Mouse (Mus musculus) heart, postnatal 10 days (tissue): ENCODE data around the gene Itgav. TPM values are rescaled to one million over a fixed set of nuclear protein-coding genes. Genes with fewer than 3 reads are reported as not detected.

Experiments used
- DNase-seq, 2 experiments: peaks; one replicate each; pipeline ENCODE4 v3.0.0; 2021
- intact Hi-C: fragments of 180-260 bp; cut with DNase I; formaldehyde crosslinking; loops from one replicate; pipeline ENCODE4 v1.15.1; 2025
- total RNA-seq, 2 experiments: library from RNA; stranded (reverse); gene quantifications; 2 replicates each; pipeline ENCODE4 v1.2.3; 2021

The Itgav gene
- 10 to 100 TPM; 53.7 to 56.0 TPM for total RNA-seq

DNA sequence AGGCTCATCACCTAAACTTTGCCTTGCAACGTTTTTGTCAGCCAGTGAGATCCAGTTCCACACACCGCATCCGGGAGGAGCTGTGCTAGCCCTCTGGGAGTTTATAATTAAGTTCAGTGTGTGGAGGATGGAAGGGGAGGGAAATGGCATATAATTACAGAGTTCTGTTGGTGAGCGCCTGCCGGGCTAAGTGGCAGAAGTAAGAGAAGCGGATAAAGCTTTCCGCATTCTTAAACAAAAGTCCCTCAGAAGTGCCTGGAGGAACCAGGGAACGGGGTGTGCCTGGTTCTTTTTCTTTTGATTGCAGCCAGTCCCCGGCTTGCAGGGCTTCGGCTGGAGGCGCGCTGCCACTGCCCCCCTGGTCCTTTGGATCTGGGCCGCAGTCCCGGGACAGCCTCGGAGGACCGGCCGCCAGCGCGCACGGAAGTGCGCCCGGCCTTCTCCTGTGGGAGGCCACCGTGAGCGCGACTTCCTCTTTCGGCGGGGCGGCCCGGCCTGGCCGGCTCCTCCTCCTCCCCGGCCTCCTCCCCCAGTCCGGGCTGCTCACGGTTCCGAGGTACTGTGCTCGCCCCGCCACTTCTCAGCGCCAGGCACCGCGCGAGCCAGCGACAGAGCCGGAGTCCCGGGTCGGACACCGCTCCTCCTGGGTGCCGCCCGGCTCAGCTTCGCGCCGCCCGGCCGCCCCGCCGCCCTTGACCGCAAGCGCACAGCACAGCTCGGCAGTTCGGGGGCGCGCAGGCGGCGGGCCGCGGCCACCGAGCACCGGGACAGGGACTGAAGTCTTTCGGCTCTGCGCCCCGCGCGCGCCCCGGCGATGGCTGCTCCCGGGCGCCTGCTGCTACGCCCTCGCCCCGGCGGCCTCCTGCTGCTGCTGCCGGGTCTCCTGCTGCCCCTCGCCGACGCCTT lies at the start of gene Itgav:
Itgav (plus strand) TSS at position 477 of the 906 bp plus-strand sequence.
- peak; percentile 95 to 97 for DNase-seq
- intact Hi-C loops = loop anchor here (2.0 kb wide), 4 partner anchors 21 to 77 kb away; no protein-coding TSS in a partner anchor

DNA sequence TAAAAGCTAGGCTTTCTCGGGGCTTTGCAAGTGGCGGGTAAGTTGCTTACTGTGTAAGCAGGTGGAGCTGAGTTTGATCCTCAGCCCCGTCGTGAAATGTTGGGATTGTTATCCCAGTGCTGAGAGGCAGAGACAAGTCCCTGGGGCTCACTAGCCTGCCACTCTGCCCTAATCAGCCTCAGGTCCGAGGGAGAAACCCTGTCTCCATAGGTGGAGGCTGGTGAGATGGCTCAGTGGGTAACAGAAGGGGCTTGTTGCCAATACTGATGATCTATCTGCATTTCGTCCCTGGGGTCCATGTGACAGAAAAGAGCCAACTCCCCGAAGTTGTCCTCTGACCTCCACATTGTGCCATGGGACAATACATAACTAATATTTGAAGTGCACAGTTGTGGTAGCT lies 49.8 kb upstream of the Itgav start:
- no peak for DNase-seq
- intact Hi-C loops = no loop called here

DNA sequence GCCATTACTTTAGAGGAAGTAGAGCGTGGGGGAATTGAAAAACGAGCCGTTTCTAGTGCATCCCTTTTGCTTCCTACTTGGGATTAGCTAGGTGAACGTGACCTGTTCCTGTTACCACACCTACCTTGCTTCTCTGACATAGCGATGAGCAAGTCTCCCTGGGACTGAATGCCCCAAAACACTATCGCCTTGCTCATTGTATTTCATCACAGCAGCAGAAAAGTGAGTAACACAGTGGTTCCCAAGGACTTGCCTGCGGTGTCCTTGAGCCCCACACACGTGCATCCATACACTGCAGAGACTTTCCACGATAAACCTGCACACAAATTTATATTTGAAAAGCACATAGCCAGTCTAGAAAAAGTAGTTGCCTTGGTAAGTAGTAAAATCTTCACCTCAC lies 49.3 kb upstream of the Itgav start:
- no peak for DNase-seq
- intact Hi-C loops = no loop called here

DNA sequence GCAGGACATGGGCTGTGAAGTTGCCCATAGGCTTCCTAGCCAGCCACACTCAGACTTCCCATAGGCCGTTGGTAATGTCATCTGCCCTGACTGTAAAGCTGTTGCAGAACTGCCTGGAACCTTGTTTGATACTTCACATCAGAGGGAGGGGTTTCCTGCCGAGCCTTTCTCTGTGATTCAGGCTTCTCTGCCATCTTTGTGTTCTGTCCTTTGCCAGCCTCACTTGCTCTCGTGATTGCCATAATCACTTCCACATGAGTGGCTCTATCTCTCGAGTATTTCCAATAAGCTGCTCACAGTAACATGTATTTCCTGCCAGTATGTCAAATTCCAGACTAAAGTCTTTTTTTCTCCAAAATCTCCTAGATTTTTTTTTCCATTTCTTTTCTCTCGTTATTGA lies 48.5 kb upstream of the Itgav start:
- intact Hi-C loops = no loop called here
- no peak for DNase-seq

DNA sequence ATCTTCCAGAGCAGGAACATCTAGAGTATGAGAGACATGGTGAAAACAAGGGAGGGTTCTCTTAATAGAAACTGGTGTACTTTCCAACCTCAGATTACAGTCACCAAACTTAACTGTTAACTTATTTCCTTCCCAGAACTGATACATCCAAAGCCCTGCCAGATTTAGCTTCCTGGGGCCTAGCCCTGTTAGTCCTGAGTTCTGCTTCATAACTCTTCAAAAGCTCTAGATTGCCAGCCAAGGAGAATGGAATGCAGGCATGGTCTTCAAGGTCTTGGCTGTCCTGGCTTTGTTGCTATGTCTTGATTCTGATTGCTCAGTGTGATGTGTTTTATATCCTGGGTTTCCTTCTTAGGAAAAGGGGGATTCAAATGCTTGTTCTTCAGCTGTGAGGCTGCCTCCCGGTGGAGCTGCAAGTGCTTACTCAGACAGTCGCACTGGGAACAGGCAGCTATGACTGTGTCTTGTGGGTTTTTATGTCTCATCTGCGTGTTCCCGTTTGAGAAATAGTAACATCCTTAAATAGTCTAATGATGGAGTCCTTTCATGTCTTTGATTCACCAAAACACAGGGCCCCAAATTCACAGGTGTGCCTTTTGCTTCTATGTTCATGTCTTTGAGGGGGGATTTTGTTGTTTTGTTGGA lies 47.8 kb upstream of the Itgav start:
- intact Hi-C loops = no loop called here

DNA sequence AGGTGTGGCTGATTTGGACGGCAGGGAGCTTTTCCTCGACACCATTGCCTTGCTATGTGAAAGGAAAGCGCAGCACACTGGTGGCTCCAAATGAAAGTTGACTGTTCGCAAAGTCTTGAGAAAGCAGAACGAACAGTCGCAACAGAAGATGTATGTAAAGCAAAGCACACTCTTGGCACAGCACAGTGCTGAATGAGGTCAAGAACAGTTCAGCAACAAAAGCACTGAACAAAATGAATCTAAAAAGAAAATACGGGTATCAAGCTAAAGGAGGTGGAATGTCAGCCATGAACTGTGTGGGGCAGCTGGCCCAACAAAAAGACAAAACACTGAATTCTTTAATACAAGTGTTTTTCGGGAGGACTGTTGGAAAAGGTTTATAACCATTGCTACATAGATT lies 42.9 kb upstream of the Itgav start:
- no peak for DNase-seq
- intact Hi-C loops = no loop called here

More for the DNA sequence above, 47.8 kb upstream of the Itgav start:
- no peak for DNase-seq

DNA sequence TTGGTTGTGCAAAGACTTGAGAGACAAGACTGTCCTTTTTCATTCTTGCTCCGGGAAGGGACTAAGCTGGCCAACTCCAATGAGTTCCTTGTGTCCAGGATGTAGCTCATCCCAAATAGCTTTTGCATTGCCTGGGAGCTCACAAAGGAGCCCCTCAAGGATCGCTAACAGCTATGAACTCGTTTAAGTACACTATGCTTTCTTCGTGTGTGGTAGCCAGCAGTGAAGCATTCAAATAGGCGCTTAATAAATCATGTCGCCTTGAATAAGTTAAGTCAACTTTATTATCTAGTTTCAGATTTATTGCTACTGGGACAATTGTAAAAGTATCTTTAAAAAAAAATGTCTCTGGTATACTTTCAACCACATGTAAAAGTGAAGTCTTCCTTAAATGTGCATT lies 42.4 kb upstream of the Itgav start:
- intact Hi-C loops = no loop called here
- no peak for DNase-seq

DNA sequence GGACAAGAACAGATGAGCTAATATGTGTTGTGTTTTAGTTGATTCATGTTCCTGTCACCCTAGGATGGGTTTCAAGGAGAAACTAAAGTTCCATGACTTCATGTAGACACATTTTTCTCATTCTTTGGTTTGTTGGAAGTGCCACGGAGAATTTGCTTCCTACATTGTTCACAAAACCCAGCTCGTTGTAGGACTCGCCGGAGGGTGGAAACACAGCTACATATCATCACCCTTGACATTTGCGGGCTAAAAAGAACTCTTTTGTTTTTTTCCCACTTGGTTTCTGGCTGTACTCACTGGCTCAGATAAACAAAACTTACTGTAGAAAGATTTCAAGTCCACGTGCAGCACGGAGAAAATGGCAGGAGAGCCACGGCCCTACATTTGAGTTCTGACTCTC lies 41.9 kb upstream of the Itgav start:
- intact Hi-C loops = no loop called here
- peak in 1 of 2 experiments; percentile 24 for DNase-seq

DNA sequence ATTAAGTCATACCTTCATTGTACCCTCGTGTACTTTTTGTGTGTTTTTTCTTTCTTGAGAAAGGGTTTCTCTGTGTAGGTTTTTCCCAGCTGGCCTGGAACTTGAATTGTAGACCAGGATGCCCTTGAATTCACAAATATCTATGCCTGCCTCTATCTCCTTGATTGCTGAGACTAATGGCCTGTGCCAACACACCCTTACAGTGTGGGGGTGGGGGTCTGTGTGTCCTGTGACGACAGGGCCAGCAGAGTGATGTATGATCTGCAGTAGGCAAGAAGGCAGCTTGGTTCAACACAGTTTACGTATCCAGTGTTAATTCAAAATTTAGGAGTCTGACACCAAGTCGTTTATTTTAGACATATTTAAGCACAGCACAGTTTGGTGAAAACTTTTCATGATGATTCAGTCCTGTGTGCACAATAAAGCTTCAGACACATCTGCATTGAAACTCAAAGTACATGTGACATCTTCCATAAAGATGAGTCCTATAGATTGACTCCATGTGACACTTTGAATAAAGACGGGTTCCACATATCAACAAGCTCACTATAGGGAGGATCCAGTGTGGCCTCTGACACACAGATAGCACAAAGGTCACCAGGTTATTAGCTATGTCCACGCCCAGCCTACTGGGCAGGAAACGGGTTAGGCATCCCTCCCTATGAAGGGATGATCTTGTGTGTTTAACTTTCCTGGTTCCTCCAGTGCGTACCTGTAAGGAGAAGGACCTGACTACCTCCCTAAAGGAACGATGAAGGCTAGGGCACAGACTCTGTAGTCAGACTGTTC lies 40.3 kb upstream of the Itgav start:
- intact Hi-C loops = no loop called here
- no peak for DNase-seq

DNA sequence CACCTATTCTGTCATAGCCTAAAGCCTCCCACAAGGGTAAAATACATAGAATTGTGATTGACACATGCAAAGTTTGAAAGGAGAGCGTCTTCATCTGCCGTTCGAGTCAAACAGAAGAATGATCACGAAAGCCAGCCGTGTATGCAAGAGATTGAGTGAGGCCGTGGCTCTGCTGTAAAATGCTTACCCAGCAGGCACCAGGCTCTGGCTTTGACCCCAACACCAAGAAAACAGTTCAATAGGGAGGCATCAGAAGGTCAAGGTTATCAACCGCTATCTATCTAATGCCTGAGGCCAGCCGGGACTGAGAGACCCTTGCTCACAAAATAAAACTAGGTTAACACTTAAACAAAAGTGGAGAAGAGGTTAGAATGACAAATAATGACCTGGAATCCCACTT lies 39.5 kb upstream of the Itgav start:
- intact Hi-C loops = no loop called here
- no peak for DNase-seq

DNA sequence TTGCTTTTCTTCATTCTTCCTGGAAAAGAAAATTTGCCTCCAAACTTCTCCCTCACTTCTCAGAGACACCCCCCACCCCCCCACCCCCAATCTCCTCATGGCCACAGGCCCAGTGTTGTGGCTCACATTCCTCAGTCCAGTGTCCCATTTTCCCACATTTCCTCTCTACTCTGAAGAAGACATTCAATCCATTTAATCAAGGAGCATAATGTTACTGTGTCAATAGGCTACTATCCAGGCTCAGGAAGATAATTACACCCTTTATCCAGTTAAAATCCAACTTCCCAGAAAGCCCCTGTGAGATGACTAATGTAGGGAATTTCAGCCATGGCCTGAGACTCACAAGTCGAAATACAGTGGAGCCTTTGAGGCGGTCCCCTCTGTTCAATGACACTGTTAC lies 33.8 kb upstream of the Itgav start:
- intact Hi-C loops = no loop called here
- no peak for DNase-seq

DNA sequence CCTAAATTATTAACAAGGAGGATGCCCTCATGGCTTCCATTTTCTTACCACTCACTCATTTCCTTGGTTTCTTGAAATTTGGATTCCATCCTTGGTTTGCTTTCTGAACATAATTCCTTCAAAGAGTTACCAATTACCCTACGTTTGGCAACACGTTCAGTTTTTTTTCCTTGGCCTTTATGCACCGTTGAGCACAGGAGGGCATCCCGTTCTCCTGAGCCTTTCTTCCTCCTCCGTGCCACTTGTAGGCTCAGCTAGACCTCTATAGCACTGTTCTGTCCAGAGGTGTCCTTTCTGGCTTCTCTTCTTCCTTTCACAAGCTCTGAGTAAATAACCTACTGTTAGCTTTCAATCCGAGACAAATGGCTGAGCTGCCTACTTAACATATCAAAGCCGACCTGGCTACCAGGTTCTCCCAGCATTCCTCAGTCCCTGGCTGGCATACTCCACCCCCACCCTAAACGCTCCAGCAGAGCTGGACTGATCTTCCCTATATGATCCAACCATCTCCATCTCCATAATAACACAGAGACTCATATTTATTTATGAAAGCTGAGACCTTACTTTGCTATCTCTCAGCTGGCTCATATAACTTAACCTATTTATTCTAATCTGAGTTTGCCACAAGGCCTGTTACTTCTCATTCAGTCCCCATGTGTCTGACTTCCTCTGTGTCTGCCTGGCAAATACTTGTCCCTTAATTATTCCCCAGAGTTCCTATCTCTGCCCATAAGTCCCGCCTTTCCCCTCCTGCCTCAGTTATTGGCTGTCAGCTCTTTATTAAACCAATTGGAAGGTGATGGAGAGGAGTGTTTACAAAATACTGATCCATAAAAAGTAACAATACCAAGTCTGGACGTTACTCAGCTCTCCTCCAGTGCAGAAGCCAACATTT lies 31.3 kb upstream of the Itgav start:
- intact Hi-C loops = no loop called here
- DNase-seq = no peak

DNA sequence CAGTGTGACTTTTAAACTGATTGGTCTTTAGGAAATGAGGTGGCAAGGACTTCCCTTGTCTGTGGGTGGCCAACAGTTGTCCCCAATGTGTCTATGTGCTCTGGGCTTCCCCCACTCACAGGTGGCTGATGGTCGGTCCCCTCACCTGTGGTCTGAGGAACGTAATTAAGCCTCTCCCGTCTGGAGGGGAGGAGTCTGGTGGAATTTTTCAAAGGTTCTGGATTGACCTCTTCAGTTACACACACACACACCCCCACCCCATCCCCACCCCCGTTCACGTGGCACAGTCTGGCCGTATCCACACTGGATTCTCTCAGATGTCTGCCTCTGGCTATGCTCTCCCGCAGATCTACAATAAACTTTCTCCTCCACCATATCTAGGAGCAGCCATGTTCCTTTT lies 30.1 kb upstream of the Itgav start:
- intact Hi-C loops = no loop called here
- no peak for DNase-seq

DNA sequence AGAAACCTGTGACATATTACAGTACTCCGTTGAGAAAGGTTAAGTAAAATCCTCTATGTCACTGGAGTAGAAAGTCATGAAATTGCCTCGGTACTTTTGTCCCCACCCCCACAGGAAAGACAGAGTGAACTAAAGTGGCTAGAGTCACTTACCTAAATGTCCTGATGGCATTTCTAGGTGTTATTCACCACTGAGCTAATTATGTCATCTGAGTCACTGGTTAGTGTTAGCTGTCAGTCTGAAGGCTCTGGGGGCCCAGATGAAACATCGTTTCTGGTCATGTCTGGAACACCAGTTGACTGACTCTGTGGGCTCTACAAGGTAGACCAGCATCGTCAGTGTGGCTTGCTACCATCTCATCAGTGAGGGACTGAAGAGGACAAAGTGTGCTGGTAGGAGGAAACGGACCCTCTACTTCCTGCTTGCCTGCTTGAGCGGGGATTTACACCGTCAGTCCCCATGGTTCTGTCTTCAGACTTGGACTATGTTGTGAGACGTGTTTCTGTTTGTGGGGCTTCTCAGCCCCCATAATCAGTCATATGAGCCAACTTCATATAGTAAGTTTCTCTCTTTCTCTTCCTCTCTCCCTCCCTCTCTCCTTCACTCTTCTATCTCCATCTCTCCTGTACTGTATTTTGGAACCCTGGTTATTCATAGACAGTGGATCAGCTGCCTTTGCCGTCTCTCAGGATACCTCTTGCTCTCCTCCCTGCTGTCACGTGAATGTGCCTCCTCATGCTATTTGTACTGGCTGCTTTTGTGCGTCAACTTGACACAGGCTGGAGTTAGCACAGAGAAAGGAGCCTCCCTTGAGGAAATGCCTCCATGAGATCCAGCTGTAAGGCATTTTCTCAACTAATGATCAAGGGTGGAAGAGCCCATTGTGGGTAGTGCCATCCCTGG lies 28.6 kb upstream of the Itgav start:
- no peak for DNase-seq
- intact Hi-C loops = no loop called here

DNA sequence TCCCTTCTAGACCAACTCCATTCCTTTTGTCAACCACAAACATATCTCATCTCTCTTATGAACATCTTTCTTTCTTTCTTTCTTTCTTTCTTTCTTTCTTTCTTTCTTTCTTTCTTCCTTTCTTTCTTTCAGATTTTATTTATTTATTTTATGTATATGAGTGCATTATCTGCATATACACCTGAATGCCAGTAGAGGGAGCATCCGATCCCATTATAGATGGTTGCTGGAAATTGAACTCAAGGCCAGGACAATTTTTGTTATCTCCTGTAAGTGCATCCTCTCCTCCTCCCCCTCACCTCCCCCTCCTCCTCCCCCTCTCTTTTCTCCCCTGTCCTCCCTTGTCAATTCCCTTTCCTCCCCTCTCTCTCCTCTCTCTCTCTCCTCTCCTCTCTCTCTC lies 25.7 kb upstream of the Itgav start:
- DNase-seq = no peak
- intact Hi-C loops = no loop called here

DNA sequence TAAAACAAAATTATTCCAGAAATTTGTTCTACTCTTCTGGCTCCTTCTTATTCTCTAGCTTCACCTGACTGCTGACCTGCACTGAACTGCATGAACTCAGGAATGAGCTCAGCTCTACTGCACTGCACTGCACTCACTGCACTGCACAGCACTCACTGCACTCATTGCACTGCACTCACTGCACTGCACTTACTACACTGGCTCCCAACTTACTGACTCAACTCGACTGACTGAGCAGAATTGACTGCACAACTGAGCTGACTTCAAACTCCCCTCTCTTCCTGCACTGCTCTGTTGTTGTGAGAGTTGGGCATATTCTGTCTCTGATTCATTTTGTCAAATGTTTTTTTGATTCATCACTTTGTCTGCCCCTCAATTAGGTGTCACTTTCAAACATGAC lies 24.9 kb upstream of the Itgav start:
- no peak for DNase-seq
- intact Hi-C loops = no loop called here

DNA sequence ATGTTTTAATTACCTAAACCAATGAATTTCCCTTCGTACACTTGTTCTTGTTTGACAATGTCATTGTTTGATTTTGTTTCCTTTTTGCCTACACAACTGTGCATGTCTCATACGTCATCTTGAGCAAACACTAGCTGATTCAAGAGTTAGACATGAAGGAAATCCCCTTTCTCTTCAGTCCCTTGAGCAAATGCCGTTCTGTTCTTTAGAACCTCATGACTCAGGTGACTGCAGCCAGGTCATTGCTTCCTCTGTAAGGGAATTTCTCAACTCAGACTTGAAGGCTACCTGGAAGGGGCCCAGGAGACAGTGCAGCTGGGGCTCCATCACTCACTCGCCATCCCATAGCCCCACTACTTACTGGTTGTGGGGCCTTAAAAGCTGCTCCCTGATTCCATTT lies 23.5 kb upstream of the Itgav start:
- intact Hi-C loops = no loop called here
- DNase-seq = no peak

DNA sequence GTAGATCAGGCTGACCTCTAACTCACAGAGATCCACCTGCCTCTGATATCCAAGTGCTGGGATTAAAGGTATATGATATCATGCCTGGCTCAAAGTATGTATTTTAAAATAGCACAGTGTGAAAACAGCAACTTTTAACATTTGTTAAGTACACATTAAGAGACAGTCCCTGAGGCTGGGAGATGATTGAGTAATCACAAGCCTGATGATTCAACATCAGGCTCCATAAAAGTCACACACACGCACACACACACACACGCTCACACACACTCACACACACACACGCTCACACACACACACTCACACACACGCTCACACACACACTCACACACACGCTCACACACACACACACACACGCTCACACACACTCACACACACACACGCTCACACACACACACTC lies 21.8 kb upstream of the Itgav start:
- DNase-seq = no peak
- intact Hi-C loops = loop anchor here (2.0 kb wide), 1 partner anchor 20 kb away; no protein-coding TSS in a partner anchor

DNA sequence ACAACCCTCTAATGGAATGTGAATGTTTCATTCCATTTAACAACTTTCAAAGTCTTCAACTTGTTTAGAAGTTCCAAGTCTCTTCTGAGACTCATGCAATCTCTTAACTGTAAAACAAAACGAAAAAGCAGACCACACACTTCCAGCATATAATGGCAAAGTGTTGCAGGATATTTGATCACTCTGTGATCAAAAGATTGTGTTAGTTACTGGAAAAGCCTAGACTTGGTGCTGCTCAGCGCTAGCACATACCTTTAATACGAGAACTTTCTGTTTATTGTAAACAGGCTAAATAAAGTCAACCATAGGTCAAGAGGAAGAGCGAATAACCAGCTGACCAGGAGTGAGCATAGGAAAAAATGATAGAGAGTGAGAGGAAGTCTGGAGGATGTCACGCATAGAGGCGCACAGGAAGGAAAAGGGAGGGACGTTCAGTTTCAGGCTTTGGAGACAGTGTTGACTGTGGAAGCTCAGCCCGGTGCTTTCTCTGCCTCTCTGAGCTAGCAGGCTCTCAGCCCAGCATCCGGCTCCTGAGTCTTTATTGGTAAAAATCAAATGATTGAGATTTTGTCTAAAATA lies 18.5 kb upstream of the Itgav start:
- intact Hi-C loops = no loop called here
- DNase-seq = peak; percentile 28 to 37
